Mouse (Mus musculus): ENCODE results near the gene Atp4a.

The Atp4a gene

DNA sequence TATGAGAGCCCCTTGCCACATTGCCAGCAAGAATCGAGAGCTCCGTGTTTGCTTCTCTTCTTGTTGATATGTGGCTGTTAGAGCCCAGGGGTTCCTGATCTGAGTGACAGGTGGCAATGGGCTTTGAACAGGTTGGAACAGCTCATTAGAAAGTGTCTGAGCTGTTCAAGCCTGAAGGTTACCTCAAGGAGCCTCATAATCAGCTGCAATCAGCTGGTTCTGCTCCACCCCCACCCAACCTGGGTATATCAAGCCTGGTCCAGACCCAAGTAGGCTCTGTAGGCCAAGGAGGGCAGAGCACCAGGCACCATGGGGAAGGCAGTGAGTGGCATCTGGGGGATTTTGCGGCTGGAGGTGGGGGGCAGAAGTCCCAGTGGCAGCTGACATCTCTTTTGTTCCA is at the start of gene Atp4a:
TSS of gene Atp4a (plus strand) at position 268 of the 400 bp plus-strand sequence.
- no peak for ATAC-seq (ENCODE audit: low TSS enrichment)

DNA sequence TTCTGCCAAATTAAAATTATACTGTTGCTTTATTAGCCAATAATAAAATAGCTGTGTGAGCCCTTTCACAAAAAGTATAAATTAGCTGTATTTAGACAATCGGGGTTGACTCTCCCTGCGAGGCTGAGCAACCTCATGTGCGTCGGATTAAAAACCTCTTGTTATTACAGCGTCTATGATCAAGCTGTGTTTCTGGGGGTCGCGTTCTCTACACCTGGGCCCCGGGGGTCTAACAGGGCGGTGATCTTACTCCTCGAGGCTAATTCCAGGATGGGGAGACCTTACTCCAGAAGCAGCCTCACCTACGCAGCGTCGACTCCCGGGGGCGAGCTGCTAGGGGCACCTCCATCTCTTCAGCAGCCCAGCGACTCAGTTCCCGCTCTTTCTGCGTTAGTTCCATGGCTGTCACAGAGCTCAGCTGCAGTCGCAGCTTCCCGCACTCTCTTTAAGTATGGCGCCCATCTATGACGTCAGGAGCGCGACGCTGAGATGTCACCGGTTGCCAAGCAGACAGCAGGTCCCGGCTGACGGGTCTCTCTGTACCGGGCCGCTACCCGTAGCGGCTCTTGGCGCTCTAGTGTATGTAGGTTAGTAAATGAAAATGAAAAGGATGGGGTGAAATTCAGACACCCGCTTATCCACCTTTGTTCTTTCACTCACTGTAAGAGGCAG is 47.3 kb upstream of the Atp4a start, which contains the start of gene Haus5:
TSS of gene Haus5 (minus strand) at position 466 of the 672 bp plus-strand sequence.
- ATAC-seq (ENCODE audit: low TSS enrichment), result peak; percentile 90

DNA sequence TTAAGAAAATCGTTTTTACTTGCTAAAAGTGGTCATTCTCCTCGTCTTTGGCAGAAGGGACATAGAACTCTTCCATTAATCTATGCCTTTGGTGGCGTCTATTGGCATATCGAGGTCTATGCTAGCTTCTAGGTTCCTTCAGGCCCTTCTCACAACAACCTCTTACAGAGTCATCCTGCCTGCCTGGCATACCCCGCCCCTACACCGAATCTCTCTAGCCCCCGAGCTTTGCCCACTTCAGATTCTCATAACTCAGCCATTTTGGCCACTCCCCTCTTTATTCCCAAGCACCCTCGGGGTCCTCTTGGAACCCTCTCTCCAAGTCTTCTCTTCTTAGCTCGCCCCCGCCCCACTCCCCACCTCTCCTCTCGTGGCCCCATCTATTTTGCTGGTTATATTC is 46.7 kb upstream of the Atp4a start:
- no peak; the same call in 1 of the 2 replicates for ATAC-seq (ENCODE audit: low TSS enrichment)

DNA sequence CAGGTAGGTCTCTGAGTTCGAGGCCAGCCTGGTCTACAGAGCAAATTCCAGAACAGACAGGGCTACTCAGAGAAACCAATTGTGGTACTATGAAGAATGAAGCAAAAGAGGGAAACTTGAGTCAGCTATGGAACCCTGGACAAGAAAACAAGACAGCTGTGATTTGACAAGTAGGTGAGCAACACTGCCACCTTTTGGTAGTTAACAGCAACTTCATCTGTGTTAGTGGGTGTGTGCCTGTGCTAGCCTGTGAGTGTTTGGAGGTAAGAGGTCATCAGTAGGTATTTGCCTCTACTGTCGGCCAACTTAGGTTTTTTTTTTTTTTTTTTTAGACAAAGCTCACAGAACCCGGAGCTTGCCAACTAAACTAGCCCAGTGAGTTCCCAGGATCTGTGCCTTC is 42.8 kb upstream of the Atp4a start:
- no peak for ATAC-seq (ENCODE audit: low TSS enrichment)

DNA sequence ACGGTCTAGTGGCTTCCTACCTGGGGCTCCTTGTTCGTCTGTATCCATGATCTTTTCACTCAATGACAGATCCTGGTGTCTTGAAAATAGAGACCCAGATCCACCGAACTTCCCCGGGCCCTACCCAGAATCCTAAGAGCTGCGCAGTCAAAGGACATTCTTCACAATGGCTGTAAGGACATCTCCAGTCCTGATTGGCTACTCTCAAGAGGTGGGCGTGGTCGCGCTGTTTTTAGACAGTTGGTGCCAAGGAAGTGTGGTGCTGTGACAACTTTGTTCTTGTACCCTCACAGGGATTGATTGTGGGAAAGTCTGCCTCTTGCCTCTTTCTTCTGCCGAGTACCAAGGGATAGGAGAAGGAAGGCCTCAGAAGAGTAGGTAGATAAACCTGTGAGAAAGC is 40.5 kb upstream of the Atp4a start, which contains the start of gene Pmis2:
TSS of gene Pmis2 (minus strand) at position 126 of the 400 bp plus-strand sequence.
- ATAC-seq (ENCODE audit: low TSS enrichment), result no peak

DNA sequence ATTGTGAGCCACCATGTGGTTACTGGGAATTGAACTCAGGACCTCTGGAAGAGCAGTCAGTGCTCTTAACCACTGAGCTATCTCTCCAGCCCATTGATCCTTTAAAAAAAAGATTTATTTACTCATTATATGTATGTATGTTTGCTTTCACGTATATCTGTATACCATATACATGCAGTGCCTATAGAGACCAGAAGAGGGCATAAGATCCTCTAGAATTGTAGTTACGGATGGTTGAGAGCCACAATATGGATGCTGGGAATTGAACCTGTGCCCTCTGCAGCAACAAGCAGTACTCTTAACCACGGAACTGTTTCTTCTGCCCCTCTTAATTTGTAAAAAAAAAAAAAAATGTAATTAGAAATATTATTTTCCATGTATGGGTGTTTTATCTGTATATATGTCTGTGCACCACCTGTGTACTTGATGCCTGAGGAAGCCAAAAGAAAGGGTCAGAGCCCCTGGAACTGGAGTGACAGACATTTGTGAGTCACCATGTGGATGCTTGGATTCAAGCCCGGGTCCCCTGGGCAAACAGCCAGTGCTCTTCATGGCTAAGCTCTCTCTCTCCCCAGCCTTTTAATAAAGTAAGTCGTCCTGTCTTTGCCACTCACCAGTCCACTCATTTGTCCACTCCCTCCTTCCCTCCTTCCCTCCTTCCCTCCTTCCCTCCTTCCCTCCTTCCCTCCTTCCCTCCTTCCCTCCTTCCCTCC is 33.6 kb upstream of the Atp4a start:
- no peak for ATAC-seq (ENCODE audit: low TSS enrichment)

DNA sequence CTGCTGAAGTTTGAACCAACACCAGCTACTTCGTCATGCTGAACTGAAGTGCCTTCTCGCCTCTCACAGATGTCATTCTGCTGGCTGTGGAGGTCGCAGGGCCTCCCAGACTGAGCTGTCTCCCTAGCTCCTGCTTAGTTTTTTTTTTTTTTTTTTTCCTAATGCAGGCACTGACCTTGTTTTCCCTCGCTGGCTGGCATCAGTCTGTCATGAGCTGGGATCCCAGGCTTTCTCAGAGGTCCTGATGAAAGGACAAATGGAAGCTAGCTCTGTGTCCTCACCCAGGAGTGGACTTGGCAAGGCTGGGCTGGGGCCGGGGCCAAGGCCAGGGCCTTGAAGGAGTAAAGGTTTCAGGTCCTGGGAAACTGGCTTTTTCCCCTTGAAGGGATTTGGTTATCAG is 30.1 kb upstream of the Atp4a start:
- no peak for ATAC-seq (ENCODE audit: low TSS enrichment)

DNA sequence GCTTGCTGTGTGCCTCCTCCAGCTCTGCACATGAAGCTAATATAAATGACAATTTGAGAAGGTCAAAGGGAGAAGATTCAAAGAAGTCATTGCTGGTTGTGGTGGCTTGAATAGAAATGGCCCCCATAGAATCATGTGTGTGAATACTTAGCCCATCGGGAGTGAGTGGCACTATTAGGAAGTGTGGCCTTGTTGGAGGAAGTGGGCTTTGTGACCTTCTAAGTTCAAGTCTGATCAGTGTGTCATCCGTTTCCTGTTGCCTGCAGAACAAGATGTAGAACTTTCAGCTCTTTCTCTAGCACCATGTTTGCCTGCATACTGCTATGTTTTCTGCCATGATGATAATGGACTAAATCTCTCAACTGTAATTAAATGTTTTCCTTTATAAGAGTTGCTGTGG is 28.6 kb upstream of the Atp4a start:
- ATAC-seq (ENCODE audit: low TSS enrichment), result no peak

DNA sequence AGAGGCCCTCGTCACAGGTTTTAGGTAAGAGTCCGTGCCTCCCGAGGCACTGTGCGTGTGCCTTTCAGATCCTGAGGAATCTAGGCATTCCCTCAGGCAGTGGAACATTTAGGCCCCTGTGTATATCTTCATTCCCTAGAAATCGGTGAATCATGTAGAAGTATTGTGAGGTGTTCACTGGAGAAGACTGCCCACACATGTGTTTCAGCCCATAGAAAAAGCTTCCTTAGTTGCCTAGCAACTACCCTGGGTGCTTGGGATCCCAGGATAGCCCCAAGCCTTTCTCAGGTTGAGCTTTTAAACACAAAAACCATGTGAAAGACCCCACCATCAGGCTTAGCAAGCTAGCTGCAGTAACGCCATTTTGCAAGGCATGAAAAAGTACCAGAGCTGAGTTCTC is 23.7 kb upstream of the Atp4a start:
- peak; percentile 52; the same call in 1 of the 2 replicates for ATAC-seq (ENCODE audit: low TSS enrichment)

DNA sequence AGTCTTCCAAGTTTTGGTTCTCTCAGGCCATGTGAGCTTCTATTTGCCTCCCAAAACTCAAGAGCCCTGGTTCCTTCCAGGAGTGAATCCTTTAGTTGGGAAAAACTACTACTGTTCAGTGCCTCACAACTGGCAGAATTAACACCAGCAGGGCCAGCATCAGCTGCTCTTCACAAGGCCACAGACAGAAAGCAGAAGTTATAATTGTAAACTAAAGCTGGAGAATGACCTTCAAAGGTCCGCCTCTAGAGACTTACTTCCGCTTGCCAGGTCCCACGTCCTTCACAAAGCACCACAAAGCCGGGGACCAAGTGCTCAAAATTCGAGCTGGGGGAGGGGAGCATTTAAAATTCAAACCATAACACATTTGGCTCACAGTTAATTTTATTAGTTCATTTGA is 13.9 kb upstream of the Atp4a start:
- ATAC-seq (ENCODE audit: low TSS enrichment), result no peak

DNA sequence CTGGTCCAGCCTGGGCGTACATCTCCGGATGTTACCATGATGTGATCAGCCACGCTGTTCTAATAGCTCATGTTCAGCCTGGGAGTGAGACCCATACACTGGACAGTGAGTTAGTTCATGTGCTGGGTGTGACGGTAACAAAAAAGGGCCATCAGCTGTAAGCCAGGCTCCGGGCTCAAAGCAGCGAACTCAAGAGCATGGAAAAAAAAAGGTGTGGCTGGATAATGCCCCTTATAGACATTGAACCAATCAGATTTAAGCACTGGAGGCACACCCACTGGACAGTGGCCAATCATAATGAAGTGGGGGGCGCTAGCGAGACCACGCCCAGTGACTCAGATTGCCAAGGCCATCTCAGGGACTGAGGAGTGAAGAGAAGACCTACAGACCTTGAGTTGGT is 13.4 kb upstream of the Atp4a start, which contains the start of gene 2200002J24Rik:
TSS of gene 2200002J24Rik (plus strand) at position 338 of the 400 bp plus-strand sequence.
- no peak for ATAC-seq (ENCODE audit: low TSS enrichment)

DNA sequence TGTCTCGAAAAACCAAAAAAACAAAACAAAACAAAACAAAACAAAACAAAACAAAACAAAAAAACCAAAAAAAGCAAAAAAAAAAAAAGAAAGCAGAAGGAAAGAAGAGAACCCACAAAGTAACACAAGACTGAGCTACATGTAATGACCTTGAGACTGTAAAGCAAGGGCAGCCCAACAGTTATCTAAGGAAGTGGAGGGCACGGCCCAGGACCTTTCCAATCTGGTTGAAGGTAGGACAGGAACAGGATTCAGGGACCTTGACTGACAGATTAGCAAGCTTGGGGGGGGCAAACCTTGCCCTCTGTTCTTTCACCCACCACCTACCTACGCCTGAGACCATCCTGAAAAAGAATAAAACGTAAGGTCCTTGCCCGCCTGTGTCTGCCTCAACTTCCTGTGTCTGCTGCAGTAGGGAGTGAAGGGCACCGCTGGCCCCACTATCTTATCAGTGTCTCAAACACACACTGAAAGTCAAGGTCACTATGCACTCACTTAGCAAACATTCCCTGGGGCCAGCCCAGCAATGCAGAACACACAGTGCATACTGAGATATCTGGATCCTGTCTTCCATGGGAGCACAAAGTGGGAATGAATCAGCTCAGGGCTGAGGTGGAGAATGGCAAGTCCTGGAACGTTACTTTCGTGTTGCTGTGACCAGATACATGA is 5.7 kb upstream of the Atp4a start:
- no peak for ATAC-seq (ENCODE audit: low TSS enrichment)

DNA sequence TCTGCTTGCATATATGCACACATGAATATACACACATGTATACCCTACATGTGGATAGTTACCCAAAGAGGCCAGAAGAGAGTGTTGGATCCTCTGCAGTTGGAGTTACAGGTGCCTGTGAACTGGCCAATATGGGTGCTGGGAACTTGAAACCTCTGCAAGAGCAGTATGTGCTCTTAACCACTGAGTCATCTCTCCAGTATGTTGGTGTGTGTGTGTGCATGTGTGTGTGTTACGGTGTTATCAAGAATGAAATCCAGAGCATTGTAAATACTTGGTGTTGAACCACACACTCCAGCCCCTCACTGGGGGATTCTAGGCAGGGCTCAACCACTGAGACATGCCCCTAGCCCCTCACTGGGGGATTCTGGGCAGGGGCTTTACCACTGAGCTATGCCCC is 4.6 kb upstream of the Atp4a start:
- ATAC-seq (ENCODE audit: low TSS enrichment), result no peak

DNA sequence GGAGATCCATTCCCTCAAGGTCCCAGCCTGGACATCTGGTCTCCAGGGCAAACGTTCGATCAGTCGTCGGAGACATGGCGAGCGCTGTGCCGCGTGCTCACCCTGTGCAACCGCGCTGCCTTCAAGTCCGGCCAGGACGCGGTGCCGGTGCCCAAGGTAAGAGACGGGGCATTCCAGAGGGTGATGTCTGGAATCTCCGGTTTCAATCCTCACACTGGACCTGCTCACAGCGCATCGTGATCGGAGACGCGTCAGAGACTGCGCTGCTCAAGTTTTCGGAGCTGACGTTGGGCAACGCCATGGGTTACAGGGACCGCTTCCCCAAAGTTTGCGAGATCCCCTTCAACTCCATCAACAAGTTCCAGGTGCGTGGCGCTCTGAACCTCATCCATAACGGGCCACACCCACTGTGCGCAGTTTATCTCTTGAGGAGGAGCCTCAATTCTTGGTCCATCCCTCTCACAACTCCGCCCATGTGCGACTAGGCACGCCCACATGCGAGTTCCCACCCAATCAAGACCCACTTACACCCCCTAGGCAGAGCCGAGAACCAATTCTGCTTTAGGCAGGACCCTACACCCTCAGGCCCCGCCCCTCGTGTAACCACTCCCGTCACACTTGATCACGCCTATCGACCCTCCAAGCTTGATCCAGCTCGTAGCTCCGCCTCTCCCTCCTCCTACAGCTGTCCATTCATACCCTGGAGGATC is 5.2 kb downstream of the Atp4a start:
- peak; percentile 34; the same call in 1 of the 2 replicates for ATAC-seq (ENCODE audit: low TSS enrichment)

DNA sequence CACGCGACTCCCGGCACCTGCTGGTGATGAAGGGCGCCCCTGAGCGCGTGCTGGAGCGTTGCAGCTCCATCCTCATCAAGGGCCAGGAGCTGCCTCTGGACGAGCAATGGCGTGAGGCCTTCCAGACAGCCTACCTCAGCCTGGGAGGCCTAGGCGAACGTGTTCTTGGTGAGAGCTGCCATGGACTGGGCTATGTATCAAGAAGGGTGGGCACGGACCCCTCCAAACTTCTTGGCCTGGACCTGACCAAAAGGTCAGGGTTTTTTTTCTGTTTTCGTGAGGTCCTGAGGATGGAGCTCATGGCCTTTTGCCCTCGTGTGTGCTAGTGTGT is 5.7 kb downstream of the Atp4a start:
- no peak for ATAC-seq (ENCODE audit: low TSS enrichment)

DNA sequence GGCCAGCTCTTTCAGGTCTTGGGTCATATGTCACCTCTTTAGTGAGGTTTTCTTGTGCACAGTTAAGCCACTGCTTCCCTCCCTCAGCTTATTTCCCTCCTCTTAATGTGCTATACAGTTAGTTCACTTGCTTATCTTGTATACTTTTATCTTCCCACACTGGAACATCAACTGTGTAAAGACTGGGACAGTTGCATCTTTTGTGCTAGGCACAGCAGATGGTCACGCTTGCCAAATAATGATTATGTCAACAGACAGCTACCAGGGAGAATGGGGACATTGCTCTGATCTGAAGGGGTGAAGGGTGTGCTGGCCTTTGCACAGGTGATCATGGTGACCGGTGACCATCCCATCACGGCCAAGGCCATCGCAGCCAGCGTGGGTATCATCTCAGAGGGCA is 7.7 kb downstream of the Atp4a start:
- no peak for ATAC-seq (ENCODE audit: low TSS enrichment)

DNA sequence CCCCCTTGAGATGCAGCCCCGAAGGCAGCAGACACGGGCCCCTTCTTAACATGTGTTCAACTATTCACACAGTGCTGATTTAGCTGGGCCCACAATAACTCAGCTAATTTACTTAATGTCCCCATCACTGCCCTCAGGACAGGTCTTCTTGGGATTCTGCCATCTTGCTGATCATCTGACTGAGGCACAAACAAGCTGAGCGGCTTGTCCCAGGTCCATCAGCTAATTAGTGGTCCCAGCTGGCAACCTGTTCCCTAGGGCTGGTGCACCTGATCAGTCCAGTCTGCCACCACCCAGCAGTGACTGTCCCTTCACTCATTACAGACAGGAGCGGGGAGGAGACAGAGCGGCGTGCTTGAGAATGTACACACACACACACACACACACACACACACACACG is 9.3 kb downstream of the Atp4a start:
- no peak for ATAC-seq (ENCODE audit: low TSS enrichment)

DNA sequence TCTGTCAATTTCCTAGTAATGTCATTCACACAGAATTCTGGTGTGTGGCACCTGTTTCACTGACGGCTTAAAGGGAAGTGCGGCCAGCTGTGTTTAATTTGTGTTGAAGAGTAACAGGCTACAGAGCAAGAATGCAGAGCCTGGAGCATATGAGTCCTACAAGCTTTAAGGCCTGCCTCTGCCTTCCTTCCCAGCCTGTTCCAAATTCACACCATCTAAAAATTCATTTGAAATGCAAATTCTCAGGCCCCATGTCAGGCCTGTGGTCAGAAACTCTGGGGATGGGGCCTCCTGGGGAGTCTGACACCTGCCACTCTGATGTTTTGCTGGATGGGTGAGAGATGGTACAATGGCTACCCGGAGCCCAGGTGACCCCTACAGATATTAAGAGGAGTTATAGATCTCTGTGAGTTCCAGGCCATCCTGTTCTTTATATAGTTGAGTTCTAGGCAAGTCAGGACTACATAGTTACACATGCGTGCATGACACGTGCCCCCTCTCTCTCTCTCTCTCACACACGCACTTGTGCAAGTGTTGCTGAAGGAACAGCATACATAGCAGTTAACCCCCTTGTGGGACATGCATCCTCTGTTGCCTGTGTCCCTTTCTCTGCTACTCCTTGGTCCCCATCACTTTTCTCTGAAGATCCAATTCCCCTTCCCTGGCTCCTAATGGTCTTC is 11.4 kb downstream of the Atp4a start:
- ATAC-seq (ENCODE audit: low TSS enrichment), result no peak

DNA sequence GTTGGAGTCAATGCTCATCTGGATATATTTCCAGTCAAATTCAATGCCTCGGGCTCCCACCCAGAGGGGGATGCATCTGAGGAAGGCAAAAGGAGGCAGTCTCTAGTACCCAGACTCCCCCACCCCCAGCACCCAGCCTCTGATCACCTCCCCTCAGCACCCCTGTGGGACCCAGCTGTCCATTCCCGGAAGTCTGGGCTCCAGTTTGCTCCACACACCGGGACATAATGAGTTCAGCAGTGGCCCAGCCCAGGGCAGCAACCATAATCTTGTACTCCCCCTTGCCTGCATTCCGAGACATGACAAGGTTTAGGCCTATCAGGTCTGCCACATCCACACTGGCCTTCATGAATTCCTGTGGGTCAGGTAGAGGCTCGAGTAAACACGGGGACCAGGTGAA is 16.2 kb downstream of the Atp4a start:
- no peak for ATAC-seq (ENCODE audit: low TSS enrichment)

DNA sequence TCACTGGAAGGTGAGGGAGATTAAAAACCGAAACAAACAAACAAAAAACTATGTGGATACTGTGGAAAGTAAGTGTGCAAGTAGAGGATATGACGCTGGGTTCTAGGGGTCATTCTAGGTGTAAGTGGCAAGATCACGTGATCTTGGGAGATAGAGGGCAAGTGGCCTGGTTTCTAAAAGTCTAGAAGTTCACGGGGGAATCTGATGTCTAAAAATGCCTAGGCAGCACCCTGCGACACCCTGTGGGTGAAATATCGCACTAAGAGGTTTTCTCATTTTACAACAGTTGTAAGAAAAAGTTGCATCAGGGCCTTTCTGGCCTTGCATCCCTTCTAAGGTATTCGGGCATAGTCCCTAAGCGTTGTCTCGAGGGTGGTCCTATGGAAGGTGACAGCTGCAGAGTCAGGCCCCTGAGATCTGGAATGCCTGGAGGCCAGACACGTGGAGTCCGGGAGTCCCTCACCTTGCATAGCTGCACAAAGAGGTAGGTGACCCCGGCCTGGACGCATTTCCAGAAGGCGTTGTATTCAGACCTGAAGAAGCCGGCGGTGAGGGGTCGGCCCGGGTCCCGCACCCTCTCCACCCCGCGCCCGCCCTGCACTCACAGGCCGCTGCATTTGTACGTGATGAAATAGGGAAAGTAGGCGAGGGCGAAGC is 16.9 kb downstream of the Atp4a start:
- ATAC-seq (ENCODE audit: low TSS enrichment), result peak; percentile 26; the same call in 1 of the 2 replicates

Data from frontal cortex, adult (tissue).